Mouse (Mus musculus) layer of hippocampus, adult 11-12 months (tissue): ENCODE measurements around the gene Gm20388.
A peak's percentile ranks its signal among the peaks of the same experiment; 100 is the strongest.
"Not testable (repeated sequence)": the region's sequence is repeated elsewhere in the genome, so short reads cannot be mapped to it uniquely, and the experiment has no call there.

ENCODE experiments used
- DNase-seq: peaks from one replicate; pipeline ENCODE4 v3.0.0; 2022; ENCODE audit warnings: low spot score

The Gm20388 gene

GRCm38 (mm10) chr8:123199864-123200263, 3289.2 kb downstream of the Gm20388 start:
- DNase-seq: no peak

- DNase-seq: peak; percentile 80
Measured at GRCm38 (mm10) chr8:123202288-123202687, 3291.6 kb downstream of the Gm20388 start.

- DNase-seq: no peak
Measured at GRCm38 (mm10) chr8:123203571-123203970, 3292.9 kb downstream of the Gm20388 start.

- DNase-seq: no peak
Measured at GRCm38 (mm10) chr8:123211876-123212275, 3301.2 kb downstream of the Gm20388 start.

- peak; percentile 91 for DNase-seq
Measured at GRCm38 (mm10) chr8:123212321-123213117, 3301.9 kb downstream of the Gm20388 start, which contains the start of the genes Chmp1a and Spata33. Gene Chmp1a (minus strand): TSS chr8:123212763. Gene Spata33 (plus strand): TSS chr8:123212832.

- no peak for DNase-seq
Measured at GRCm38 (mm10) chr8:123213118-123213772, 3302.6 kb downstream of the Gm20388 start.

- DNase-seq: no peak
Measured at GRCm38 (mm10) chr8:123215430-123215829, 3304.8 kb downstream of the Gm20388 start.

- no peak for DNase-seq
Measured at GRCm38 (mm10) chr8:123220917-123221316, 3310.3 kb downstream of the Gm20388 start.

- peak; percentile 92 for DNase-seq
Measured at GRCm38 (mm10) chr8:123224278-123225266, 3313.9 kb downstream of the Gm20388 start, which contains the start of gene Cdk10. Gene Cdk10 (plus strand): TSS chr8:123224842.

GRCm38 (mm10) chr8:123228416-123228815, 3317.8 kb downstream of the Gm20388 start:
- no peak for DNase-seq

- not testable (repeated sequence) for DNase-seq
Measured at GRCm38 (mm10) chr8:123230326-123230725, 3319.7 kb downstream of the Gm20388 start.

GRCm38 (mm10) chr8:123231742-123232141, 3321.1 kb downstream of the Gm20388 start:
- DNase-seq: no peak

- no peak for DNase-seq
Measured at GRCm38 (mm10) chr8:123232553-123232952, 3321.9 kb downstream of the Gm20388 start.

- DNase-seq: peak; percentile 36
Measured at GRCm38 (mm10) chr8:123233300-123233699, 3322.7 kb downstream of the Gm20388 start.

- no peak for DNase-seq
Measured at GRCm38 (mm10) chr8:123233760-123234159, 3323.1 kb downstream of the Gm20388 start.

- peak; percentile 84 for DNase-seq
Measured at GRCm38 (mm10) chr8:123234918-123235519, 3324.4 kb downstream of the Gm20388 start.

- peak; percentile 87 for DNase-seq
Measured at GRCm38 (mm10) chr8:123235520-123236497, 3325.2 kb downstream of the Gm20388 start, which contains the start of gene Spata2l. Gene Spata2l (minus strand): TSS chr8:123236233.

GRCm38 (mm10) chr8:123239398-123239797, 3328.8 kb downstream of the Gm20388 start:
- no peak for DNase-seq

GRCm38 (mm10) chr8:123242107-123242923, 3331.7 kb downstream of the Gm20388 start:
- no peak for DNase-seq
